In genomic region chr9:48619268-48619667, GRCm38 (mm10) we compare ENCODE assay signal across 5 mouse cellular contexts.
"Had no signal": no experiment of that assay in that cellular context is flagged by ENCODE, and none has a peak within 500 bp of the region (broad histone marks: within the 10 kb centered on the region; RNA-seq: fewer than 3 reads in every experiment).

No protein-coding gene starts in this region.

- H3K27me3 ChIP-seq: limb, embryonic 15.5 days; midbrain, embryonic 12.5 days had no signal

- ATAC-seq: liver, embryonic 12.5 days had no signal

- H3K27ac ChIP-seq: kidney, embryonic 15.5 days; limb, embryonic 15.5 days; liver, embryonic 12.5 days; midbrain, embryonic 12.5 days had no signal

- H3K4me1 ChIP-seq: liver, embryonic 12.5 days had no signal

- H3K36me3 ChIP-seq: kidney, embryonic 15.5 days; limb, embryonic 15.5 days; liver, embryonic 12.5 days; midbrain, embryonic 12.5 days had no signal

- H3K9me3 ChIP-seq: limb, embryonic 15.5 days; liver, embryonic 12.5 days; midbrain, embryonic 12.5 days had no signal

- H3K9ac ChIP-seq: kidney, embryonic 15.5 days; limb, embryonic 15.5 days; liver, embryonic 12.5 days; lung, embryonic 14.5 days; midbrain, embryonic 12.5 days had no signal

- H3K4me3 ChIP-seq: kidney, embryonic 15.5 days; limb, embryonic 15.5 days; liver, embryonic 12.5 days; midbrain, embryonic 12.5 days had no signal
